Mouse (Mus musculus): ENCODE measurements at regions not wholly inside any gene's neighbourhood (a gene's known extent, or its start where the extent isn't known, plus 50 kb on each side); places are given as distances from the start of the nearest gene placed in this dataset.

DNA sequence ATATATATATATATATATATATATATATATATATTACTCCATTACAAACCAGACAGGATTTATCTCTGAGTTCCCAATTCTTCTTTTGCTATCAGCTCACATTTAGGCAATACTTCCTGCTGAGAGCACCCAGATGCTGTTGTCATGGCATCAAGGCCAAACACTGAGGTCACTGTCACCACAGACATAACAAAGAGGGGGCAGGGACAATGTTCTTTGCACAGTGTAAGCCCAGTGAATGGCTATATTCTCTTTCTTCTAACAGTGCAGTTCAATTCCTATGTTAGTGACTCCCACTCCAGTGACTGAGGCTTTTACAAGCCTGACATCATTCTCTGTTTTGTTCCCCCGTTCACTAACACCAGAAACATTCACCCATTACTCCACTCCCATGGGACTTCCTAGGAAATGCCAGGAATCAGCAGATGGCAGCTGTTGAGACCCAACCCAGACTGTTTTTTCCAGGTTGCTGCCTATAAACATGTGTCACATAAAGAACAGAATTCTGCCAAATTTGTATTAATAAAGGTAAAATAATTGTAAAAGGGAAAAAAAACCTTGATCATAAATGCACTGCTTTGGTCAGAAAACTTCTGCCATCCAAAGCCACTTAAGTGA lies 289.5 kb downstream of the Slc22a22 start:
- no peak for DNase-seq

GRCm38 (mm10) chr15:57179138-57179537 lies 298.3 kb downstream of the Slc22a22 start:
- DNase-seq, result no peak

- DNase-seq, result no peak
These were observed 304.7 kb downstream of the Slc22a22 start for GRCm38 (mm10) chr15:57172723-57173122.

- no peak for DNase-seq
These were observed 314.8 kb downstream of the Slc22a22 start for GRCm38 (mm10) chr15:57162401-57163343.

DNA sequence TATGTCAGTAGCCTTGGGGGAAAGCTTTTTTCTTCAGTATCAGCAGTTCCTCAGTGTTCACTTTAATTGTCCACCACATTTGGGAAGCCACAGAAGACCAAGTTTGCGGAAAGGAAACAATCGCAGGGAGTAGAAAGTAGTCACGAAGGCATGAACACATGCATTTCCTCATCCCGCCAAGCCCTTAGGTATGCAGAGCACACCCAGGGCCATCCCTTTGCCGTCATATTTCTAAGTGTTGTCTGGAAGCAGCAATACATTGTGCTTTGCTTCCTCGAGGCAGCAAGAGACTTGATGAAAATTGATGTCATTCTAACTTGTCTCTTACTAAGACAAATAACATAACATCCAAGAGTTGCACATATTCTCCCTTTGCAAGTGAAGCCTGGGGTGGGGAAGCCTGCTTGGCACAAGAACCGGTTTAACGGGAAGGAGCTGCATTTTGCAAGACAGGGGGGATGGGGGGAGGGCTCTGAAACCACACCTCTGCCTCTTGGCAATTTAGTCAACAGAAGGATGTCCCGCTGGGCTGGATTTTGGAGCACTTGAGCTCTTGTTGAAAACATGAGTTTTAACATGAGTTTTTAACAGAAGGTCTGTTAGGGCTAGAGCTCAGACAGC lies 337.2 kb downstream of the Slc22a22 start:
- peak; percentile 3 for DNase-seq

GRCm38 (mm10) chr15:57104711-57105110 lies 372.7 kb downstream of the Slc22a22 start:
- no peak for DNase-seq

DNA sequence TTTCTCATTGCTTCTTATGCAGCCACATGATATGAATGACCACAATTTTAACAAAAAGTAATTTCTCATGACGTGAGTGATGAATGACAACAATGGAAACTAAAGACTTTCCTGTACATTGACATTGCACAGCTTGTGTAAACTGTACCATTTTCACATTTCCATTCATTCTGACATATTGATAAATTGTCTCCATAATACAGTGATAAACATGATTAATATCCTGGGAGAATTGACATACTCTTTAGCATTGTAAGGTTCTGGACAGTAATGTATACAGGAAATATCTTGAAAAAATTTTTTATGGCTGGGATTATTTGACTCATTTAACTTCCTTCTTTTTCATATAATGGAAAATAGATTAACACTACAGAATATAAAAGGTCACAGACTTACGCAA lies 380.1 kb downstream of the Slc22a22 start:
- DNase-seq, result no peak

- DNase-seq, result no peak
These were observed 397.6 kb downstream of the Slc22a22 start for GRCm38 (mm10) chr15:57079806-57080205.

GRCm38 (mm10) chr15:57073776-57074175 lies 403.6 kb downstream of the Slc22a22 start:
- no peak for DNase-seq

DNA sequence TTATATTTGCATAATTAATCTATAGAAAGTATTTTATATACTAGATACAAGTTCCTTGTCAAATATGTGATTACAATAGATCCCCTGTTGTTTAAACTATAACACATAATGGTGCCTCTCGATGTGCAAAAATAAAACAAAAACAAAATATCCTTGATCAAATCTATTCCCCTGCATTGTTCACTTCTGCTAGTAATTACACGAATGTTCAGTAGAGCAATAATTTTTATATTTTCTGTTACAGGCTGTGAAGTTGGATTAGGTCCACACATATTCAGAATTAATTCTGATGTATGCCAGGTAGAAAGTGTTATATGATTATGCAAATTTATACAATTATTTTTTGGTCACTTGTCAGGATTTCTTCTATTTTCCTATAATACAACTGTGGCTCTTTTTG lies 415.9 kb downstream of the Slc22a22 start:
- DNase-seq, result no peak

- DNase-seq, result no peak
These were observed 417.8 kb downstream of the Slc22a22 start for GRCm38 (mm10) chr15:57059550-57060195.

DNA sequence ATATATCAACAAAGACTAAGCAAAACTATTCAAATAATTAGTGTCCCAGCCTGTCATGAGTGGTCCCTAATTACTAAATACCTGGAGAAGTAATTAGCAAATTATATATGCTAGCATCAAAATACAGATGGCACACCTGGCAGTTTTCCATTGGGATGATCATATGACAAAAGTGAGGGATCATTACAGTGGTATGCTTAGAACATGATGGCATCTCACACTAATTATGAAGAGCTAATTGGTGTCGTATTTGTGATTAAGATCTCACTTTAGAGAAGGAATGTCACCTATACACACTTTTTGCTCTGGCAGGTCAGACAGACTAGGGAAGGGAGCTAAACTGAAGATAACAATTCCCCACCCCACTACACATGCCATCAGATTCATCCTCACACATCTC lies 425.1 kb downstream of the Slc22a22 start:
- no peak for DNase-seq

- no peak for DNase-seq
These were observed 440.4 kb downstream of the Slc22a22 start for GRCm38 (mm10) chr15:57036806-57037566.

GRCm38 (mm10) chr15:57033012-57033411 lies 444.4 kb downstream of the Slc22a22 start:
- DNase-seq, result no peak

All from liver (tissue).